Mouse (Mus musculus) gastrocnemius, postnatal 14 days (tissue): Measurements from ENCODE around the gene Cmpk1. TPM values are rescaled to one million over a fixed set of nuclear protein-coding genes. Genes with fewer than 3 reads are reported as not detected.

ENCODE experiments used
- DNase-seq: peaks from one replicate; pipeline ENCODE4 v3.0.0; 2021; ENCODE audit warnings: mixed read lengths
- intact Hi-C: fragments of 180-260 bp; cut with DNase I; formaldehyde crosslinking; loops from one replicate; pipeline ENCODE4 v1.15.1; 2025; ENCODE audit warnings: low total_unique reads
- total RNA-seq, 2 experiments: library from RNA; stranded (reverse); gene quantifications; 2 replicates each; pipeline ENCODE4 v1.2.3; 2021

Cmpk1 gene
- total RNA-seq, 2 experiments from 2014 or later, result 24.5 to 26.9 TPM

DNA sequence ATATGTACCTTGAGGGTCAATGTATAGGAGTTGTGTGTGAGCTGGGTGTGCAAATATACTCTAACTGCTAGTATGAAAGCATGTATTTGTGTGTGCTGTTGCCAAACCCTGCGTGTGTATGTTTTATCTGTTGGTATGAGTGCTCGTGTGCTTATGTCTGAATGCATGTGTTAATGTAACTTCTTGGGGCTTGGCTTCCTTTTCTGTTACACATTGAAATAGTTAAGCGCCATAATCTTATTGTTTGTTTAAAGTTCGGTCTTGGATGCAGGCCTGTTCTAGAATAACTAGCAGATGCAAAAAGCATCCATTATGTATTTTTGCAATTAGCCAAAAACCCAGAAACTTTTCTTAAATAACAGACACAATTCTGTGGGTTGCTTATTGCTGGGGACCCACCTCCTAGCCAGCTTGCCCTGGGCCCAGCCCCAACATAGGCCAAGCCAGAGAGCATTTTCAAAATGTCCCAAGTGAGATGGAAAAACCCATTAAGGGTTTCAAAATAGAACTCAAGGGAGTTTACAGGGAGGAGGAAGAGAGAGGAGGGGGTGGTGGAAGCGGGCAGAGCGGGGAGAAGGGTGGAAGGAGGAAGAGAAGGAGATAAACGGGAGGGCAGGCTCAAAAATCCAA is 39.1 kb downstream of the Cmpk1 start:
- intact Hi-C loops, result loop anchor here (2.0 to 5.0 kb wide), 2 partner anchors 31 to 281 kb away; no protein-coding TSS in a partner anchor

DNA sequence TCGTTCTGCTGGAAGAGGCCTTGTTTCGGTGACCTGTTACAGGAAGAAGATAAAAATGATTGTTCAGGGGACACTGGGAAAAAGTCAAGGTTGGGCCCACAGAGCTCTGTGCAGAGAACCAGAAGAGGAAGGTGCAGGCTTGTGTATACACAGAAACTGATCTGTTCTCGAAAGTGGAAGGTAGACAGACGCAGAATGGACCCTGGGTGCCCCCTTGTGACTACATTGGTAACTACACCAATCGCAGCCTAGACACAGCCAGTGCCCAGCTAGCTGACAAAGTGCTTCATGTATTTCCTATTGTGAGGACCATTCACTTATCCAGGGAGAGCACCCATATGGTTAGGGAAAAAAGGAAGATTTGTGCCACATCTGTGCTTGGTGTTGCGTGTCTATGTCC is 39.6 kb downstream of the Cmpk1 start:
- DNase-seq, result peak; percentile 65
- intact Hi-C loops, result loop anchor here (2.0 to 5.0 kb wide), 2 partner anchors 31 to 280 kb away; no protein-coding TSS in a partner anchor

More for the DNA sequence above, 39.1 kb downstream of the Cmpk1 start:
- no peak for DNase-seq

DNA sequence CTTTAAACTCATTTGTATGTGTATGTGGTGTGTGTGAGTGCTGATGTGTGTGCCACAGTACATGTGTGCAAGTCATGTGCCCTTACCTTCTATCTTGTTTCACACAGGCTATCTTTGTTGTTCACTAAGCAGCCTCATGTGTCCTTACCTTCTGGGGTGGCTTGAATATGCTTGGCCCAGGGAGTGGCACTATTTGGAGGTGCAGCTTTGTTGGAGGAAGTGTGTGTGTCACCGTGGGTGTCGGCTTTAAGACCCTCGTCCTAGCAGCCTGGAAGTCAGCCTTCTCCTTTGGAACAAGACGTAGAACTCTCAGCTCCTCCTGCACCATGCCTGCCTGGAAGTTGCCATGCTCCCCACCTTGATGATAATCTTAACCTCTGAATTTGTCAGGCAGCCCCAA is 40.6 kb downstream of the Cmpk1 start:
- intact Hi-C loops, result loop anchor here (2.0 to 5.0 kb wide), 2 partner anchors 30 to 279 kb away; no protein-coding TSS in a partner anchor
- no peak for DNase-seq

DNA sequence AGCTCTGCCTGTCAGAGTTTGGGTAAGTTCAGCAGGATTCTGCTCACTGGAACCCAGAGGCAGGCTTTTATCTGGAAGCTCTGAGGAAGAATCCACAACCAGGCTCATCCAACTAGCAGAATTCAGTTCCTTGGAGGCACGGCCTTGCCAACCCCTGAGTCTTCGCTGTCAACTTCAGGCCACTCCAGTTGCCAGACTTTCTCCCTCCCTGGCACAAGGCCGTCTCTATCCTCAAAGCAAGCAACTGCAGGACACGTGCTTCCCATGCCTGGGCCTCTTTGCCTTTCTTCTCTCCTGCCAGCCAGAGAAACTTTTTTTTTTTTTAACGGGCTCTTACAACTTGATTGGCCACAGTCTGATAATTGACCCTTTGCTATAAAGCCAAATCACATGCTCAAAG is 42.0 kb downstream of the Cmpk1 start:
- intact Hi-C loops, result loop anchor here (5.0 kb wide), 1 partner anchor 278 kb away; no protein-coding TSS in a partner anchor
- DNase-seq, result no peak

DNA sequence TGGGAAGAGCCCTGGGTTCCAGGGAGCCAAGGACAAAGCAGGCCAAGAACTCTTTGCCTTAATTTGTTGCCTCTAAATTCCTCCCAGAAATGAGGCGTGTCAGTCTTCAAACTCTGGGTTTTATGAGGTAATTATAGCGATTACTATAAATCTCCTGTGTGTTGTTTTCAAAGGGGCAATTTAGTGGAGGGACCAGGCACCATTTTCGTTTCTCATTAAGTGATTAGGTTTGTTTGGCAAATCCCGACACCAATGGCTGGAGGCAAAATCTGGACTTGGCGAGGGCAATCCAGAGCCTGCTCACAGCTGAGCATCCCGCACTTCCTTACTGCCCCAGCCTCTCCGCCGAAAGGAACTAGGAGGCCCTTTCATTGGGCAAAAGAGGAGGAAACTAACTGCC is 44.5 kb downstream of the Cmpk1 start:
- intact Hi-C loops, result no loop called here
- no peak for DNase-seq

DNA sequence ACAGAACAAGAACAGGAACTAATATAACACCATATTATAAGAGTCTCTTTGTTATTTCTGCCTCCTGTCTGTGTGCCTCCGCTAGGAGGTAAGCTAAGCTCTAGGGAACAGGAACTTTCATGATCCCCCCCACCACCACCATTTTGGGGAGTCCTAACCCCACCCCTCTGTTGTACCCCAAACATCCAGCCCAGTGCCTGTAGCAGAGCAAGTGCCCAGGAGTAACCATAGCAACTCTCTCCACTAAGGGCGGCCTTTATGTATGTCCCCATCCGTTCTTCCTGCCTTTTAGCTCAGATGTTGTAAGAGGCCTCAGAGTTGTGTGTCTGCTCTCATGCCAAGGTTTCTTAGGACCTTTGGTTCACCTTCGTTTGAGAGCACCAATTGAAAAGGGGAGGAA is 44.9 kb downstream of the Cmpk1 start:
- intact Hi-C loops, result no loop called here
- no peak for DNase-seq

DNA sequence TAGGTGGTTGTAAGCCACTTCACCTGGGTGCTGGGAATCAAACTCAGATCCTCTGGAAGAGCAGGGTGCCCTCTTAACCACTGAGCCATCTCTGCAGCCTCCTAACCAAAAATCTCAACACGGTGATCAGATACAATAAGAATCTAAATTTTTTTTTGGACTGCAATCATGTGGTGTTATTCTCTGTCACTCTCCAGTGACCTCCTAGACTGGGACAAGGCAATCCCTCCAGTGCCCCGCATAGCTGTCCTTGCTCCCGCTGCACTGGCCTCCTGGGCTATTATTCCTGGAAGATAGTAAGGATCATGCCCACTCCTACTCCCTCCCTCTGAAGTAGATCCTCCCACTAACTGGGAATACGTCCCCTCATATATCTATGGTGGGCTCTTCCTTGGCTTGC is 45.7 kb downstream of the Cmpk1 start:
- intact Hi-C loops, result no loop called here
- DNase-seq, result no peak

DNA sequence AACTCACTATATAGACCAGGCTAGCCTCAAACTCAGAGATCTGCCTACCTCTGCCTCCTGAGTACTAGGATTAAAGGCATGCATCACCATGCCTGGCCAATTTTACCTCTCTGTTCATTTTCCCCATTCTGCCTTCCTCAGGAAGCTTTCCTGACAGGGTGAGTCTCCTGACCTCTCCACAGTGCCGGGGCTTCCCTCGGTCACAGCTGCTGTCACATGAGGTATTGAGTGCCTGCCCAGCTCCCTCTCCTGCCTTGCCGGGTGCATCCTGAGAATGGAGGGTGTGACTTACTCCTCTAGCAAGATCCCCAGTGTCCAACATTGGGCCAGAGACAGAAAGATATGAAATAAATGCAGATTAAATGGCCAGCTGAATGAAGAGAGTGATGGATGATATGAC is 48.8 kb downstream of the Cmpk1 start:
- DNase-seq, result no peak
- intact Hi-C loops, result no loop called here

DNA sequence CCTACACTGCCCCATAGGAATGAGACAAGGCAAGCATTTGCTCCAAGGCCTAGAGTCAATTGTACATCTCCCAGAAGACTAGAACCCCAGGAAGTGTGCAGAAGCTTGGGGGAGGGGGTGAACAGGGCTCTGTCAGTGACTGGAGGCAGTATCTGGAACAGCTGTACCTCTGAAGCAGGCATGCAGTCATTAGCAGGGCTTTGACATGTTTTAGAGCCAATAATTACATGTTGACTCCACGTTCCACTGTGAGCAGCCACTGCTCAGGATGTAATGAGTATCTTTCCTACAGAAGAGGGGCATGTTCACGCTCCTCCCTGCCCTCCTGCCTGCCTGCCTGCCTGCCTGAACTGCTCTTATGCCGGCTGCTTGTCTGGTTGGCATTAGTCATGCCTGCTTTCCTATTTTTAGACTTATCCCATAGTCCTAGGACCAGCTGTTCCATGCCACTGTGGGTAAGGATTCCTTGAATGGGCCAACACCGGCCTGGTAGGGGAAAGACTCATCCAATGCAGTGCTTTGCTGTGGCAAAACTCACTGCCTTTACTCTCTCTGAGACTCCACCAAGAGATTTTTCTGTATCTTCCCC is 49.5 kb downstream of the Cmpk1 start:
- DNase-seq, result no peak
- intact Hi-C loops, result no loop called here

DNA sequence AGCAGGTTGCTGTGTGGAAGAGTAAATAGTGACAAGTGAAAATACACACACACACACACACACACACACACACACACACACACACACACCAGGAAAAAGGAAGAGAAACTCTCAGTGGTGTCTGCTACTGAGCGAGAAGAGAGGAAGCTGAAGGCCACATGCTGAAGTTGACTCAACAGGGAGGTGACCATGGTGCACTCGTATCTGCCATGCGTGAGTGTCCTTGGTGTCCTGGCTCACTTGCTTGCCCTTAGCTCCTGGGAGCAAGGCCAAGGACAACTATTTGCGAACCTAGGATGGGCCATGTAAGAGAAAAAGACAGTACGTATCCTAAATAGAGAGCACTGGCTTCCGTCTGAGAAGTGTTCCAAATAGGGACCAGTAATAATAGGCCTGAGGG is 52.9 kb downstream of the Cmpk1 start:
- intact Hi-C loops, result no loop called here
- no peak for DNase-seq

DNA sequence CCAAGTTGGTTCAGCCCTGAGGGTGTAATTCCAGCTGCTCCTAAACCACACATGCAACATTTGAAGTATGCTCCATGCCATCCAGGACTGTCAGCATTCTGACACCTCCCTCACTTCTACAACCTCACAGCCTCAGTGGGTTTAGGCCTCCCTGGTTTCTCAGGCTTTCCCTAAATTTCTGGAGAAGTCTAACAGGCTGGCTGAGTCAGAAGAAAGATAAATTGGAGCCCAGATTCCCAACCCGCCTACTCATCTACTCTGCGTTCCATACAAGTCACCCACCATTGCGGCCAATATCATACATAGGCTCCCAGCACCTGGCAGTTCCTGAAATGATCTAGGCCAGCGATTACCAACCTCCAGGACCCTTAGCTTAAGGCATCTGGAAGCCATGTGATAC is 54.3 kb downstream of the Cmpk1 start:
- no peak for DNase-seq
- intact Hi-C loops, result no loop called here

DNA sequence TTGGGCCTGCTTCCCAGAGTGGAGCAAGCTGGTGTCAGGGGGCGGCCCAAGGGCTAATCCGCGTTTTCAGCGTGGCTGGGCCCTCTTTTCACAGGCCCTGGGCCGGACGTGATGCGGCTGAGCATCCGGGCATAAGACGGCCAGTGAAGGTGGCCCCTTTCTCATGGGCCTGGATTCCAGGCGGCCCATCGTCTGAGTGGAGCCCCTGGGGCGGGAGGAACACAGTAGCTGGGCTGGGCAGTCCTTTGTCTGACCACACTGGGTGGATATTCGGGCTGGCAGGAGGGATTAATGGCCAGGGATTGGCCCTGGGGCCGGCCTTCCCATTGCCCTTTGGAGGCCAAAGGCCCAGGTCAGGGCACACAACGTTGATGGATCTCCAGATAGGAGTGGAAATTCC is 57.9 kb downstream of the Cmpk1 start:
- intact Hi-C loops, result no loop called here
- DNase-seq, result no peak

DNA sequence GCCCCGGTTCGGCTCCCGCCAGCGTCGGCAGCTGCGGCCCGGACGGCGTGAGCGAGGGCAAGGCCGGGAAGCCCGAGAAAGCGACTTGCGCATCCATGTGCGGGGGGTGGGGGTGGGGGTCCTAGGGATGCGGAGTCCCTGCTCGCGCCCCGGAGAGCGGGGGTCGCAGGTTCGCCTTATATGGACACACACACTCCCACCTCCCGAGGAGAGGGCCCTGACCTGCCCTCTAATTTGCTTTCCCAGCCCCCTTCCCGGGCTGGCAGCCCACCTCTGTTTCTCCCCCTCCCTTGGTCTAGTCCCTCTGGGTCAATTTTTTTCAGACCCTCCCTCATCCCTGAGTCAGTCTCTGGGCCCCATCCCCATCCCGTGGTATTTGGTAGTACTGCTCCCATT is 61.1 kb downstream of the Cmpk1 start, which contains the start of gene Foxe3:
Gene Foxe3 (minus strand): TSS at position 97 of the 396 bp plus-strand sequence.
- no peak for DNase-seq
- intact Hi-C loops, result no loop called here

DNA sequence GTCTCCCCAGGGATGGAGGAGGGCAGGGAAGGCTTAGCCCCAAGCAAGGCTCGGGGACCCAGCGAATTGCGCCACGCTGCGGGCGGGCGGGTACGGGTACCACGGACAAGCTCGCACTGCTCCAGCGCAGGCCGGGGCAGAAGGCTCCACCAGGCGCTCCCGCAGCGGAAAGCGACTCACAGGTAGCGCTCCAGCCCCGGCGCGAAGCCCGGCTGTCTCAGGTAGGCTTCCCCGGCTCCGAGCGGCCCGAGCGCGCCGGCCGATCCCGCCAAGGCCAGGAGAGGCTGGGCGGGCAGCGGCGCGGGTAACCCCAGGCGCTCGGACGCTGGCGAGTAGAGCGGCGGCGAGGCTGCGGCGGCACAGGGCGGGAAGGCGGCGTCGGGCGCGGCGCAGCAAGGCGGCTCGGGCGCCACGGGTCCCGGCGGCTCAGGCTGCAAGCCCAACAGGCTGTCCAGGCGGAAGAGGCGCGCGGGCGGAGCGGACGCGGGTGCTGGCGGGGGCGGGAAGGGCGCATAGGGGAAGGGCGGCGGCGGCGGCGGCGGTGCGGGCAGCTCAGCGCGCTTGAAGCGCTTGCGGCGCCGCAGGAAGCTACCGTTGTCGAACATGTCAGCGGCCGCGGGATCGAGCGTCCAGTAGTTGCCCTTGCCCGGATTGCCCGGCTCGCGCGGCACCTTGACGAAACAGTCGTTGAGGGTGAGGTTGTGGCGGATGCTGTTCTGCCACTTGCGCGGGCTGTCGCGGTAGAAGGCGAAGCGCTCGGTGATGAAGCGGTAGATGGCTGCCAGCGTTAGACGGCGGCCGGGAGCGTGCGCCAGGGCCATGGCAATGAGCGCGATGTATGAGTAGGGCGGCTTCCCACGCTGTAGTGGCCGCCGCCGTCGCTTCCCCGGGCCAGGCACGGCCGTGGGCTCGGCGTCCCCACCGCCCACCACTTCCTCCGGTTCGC is 61.8 kb downstream of the Cmpk1 start:
- DNase-seq, result peak; percentile 31
- intact Hi-C loops, result no loop called here

DNA sequence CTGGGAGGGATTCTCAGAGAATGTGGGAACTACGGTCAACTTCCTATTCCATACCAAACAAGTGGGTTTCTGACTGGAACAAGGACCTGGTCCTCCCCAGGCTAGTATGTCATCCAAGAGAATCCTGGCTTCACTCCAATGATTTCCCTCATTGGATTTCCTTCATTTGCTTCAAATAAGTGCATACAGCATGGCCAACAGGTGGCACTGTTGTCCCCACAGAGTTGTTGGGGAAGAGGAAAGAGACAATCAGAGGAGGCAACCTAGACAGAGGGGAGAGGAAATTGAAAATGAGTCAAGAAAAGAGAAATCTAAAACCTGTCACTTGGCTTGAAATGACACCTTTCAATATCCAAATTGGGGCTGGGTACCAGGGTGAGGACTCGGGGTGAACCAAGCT is 70.0 kb downstream of the Cmpk1 start:
- intact Hi-C loops, result loop anchor here (2.0 kb wide), 1 partner anchor 30 kb away; no protein-coding TSS in a partner anchor
- DNase-seq, result peak; percentile 54

DNA sequence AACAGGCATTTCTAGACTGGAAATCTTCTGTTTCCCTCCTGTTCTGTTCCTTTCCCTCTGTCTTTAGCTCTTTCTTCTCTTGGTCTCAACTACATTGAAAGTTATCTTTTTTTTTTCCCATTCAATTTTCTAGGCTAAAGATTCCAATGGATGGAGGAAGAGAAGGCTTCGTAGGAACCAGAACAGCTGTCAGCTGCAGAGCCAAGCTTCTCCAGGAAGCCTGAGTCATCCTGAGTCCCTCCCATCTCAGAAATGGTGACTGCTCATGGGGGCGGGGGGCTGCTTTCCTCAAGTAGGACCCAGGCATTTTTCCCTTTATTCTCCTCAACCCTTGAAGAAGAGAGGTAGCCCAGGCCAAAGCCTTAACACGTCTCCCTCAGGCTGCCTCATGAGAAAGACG is 71.0 kb downstream of the Cmpk1 start:
- no peak for DNase-seq
- intact Hi-C loops, result loop anchor here (2.0 kb wide), 1 partner anchor 31 kb away; no protein-coding TSS in a partner anchor

DNA sequence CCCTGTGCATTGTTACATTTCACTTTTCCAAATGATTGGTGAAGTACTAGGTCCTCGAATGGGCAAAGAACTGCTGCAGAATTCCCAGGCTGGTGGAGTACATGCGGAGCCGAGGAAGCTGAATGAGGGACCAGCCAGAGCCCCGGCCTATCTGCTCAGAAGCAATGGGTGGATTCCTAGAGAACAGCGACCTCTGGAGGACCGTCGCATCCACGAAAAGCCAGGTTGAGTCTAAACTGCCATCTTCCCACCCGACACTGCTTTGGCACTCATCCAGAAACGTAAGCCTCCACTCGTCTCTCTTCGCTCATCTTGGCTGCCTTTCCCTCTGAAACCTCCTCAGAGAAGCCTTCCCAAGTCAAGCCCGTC is 73.5 kb downstream of the Cmpk1 start:
- DNase-seq, result peak; percentile 51
- intact Hi-C loops, result no loop called here

DNA sequence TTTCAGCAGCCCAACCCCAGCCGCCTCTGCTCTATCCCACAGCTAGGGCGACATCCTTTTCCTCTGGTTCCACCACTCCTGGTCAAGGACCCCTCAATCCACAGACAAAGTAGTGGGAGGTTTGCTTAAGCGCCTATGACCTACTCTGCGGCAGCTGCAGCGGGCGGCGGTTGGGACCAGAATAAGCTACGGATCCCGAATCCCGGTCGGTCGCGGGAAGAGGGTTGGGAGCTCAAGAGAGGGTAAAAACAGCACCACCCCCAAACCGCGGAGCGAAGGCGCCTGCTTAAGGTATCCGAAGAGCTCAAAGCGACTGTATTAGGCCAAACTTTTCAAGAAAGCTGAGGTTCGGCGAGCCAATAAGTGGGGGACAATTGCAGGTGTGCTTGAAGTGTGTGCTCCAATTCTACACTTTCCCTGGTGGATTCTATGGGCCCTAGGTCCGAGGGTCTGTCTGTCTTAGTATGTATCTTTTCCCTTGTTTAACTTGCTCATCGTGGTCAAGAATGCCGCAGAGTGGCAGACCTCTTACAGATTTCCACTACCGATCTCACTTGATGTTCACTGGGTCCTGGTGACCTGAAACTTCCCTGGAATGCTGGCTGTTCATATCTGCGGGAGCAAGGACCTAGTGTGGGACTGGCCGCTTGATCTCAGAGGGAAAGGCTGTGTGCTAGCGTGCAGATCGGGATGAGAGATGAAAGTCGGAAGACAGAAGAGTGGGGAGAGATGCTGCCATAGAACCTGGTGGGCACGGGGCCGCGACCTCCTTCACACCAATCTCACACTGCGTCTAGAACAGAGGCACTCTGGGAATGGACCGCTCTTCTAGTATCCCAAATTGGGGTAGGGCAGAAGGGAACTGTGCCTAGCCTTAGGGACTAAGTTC is 74.1 kb downstream of the Cmpk1 start:
- no peak for DNase-seq
- intact Hi-C loops, result no loop called here
